Mouse (Mus musculus): ENCODE measurements at regions not wholly inside any gene's neighbourhood (a gene's known extent, or its start where the extent isn't known, plus 50 kb on each side); places are given as distances from the start of the nearest gene placed in this dataset.

DNA sequence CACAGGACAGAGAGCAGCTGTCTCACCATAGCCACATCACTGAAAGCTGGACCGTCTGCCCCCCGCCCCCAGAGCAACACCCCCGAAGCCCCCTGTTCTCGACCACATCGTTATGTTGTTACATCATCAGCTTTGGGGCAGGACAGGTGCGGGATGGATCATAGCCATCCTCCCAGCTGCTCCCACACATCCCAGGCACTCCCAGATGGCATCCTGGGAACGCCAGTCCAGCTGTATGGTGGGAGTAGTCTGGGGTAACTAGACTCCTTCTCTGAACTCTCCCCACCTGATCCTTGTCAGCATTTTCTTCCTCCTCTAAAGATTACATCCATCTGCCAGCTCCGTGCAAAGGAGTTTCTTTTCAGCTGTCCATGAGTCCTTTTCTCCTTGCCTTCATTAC, 59.0 kb upstream of the Btrc start:
- TF ChIP-seq CTCF (conservative IDR thresholded peaks at IDR 0.05; ENCODE audit: low read length), result no peak
- TF ChIP-seq POU5F1 (IDR thresholded peaks at IDR 0.05; ENCODE audit: borderline replicate concordance, low read length), result no peak

Data from E14TG2a.4 (cell line).